Mouse (Mus musculus) liver, embryonic 14.5 days (tissue): ENCODE measurements around the gene Mctp2.

Experiments
- CTCF ChIP-seq: IDR thresholded peaks from 2 replicates; pipeline ENCODE4 v1.5.1; 2016; ENCODE audit warnings: antibody characterized with exemption, low read depth, control low read depth
- EP300 ChIP-seq: IDR thresholded peaks from 2 replicates; pipeline ENCODE4 v1.6.1; 2016; ENCODE audit warnings: antibody characterized with exemption, low read depth

DNA sequence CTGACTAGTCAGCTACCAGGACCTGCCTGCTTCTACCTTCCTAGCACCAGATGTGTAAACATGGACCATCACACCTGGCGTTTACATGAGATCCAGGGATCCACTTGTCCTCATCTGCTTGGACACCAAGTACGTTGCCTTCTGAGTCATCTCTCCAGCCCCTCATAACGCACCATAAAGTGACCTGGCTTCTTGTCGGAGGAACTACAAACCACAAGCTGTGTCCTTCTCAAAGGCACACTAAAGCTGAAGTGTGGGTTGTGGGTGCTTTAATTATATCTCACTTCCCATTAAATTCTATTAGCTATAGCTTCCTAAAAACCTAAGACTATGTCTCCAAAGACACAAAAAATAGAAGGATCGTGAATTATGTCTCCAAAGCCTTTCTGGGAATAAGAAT lies 9.4 kb downstream of the Mctp2 start:
- TF ChIP-seq CTCF (no peak), EP300 (no peak)
